Mouse (Mus musculus) left cerebral cortex, adult 8-10 months (tissue): ENCODE results near the gene Phf24. TPM values are rescaled to one million over a fixed set of nuclear protein-coding genes. Genes with fewer than 3 reads are reported as not detected.

Experiments
- DNase-seq, 2 experiments: peaks; one replicate each; pipeline ENCODE4 v3.0.0; 2022; ENCODE audit warnings: low spot score in 2 of 2
- total RNA-seq, 4 experiments: library from RNA; stranded (reverse); gene quantifications; 2 replicates each; pipeline ENCODE4 v1.2.4; 2022

The Phf24 gene
- total RNA-seq, 4 experiments from 2014 or later: 321 to 373 (median 328) TPM

- DNase-seq: no peak
Measured at GRCm38 (mm10) chr4:42988296-42988695, 71.8 kb downstream of the Phf24 start.

Other genes starting within 250 kb of the Phf24 start
- 1 to 10 TPM; 2.7 to 3.2 (median 2.9) TPM for gene 4930578G10Rik, start 181.1 kb upstream of the Phf24 start, total RNA-seq
- gene Ccl19, start 160.1 kb upstream of the Phf24 start, total RNA-seq: under 1 TPM in 1 of 4 experiments, not detected in 3; 0.84 TPM
- not detected for gene Ccl21a, start 142.7 kb upstream of the Phf24 start, total RNA-seq
- under 1 TPM in 2 of 4 experiments, not detected in 2; 0.11 to 0.14 TPM for gene Fam205a1, start 62.8 kb upstream of the Phf24 start, total RNA-seq
- gene Gm12394, start 59.9 kb upstream of the Phf24 start, total RNA-seq: 1 to 10 TPM; 1.8 to 2.2 (median 2.1) TPM
- gene Fam205c, start 42.4 kb upstream of the Phf24 start, total RNA-seq: 1 to 10 TPM; 1.3 to 2.4 (median 1.7) TPM
- gene Dnajb5, start 33.2 kb downstream of the Phf24 start, total RNA-seq: 100 to 1,000 TPM; 118 to 162 (median 149) TPM
- not detected for gene 1700022I11Rik, start 52.9 kb downstream of the Phf24 start, total RNA-seq
- 100 to 1,000 TPM; 173 to 199 (median 188) TPM for gene Vcp, start 83.8 kb downstream of the Phf24 start, total RNA-seq
- 10 to 100 TPM; 12.5 to 14.6 (median 13.7) TPM for gene Fancg, start 93.8 kb downstream of the Phf24 start, total RNA-seq
- 10 to 100 TPM; 23.1 to 31.2 (median 25.2) TPM for gene Pigo, start 109.2 kb downstream of the Phf24 start, total RNA-seq
- 100 to 1,000 TPM in 3 of 4 experiments, 10 to 100 TPM in 1; 97.3 to 121 (median 114) TPM for gene Stoml2, start 115.0 kb downstream of the Phf24 start, total RNA-seq
- 10 to 100 TPM; 32.3 to 44.5 (median 37.2) TPM for gene Fam214b, start 129.6 kb downstream of the Phf24 start, total RNA-seq
- gene Unc13b, start 142.3 kb downstream of the Phf24 start, total RNA-seq: 10 to 100 TPM; 43.9 to 50.8 (median 48.2) TPM